Mouse (Mus musculus) frontal cortex, adult 2 months (tissue): ENCODE data around the gene Prl3d1. TPM values are rescaled to one million over a fixed set of nuclear protein-coding genes. Genes with fewer than 3 reads are reported as not detected.
"Not testable (repeated sequence)": the region's sequence is repeated elsewhere in the genome, so short reads cannot be mapped to it uniquely, and the experiment has no call there.

ENCODE experiments used
- DNase-seq, 2 experiments: peaks; one replicate each; pipeline ENCODE4 v3.0.0; 2022; ENCODE audit warnings: low spot score in 1 of 2; ENCODE audit errors: extremely low spot score in 1 of 2
- polyA plus RNA-seq: library from polyadenylated mRNA; depleted of rRNA; stranded (reverse); fragments of >200 nt; gene quantifications from 2 replicates; pipeline ENCODE4 v1.2.3, GENCODE M21; 2012; rRNA removed

Prl3d1 gene
- polyA plus RNA-seq = 0.18 and 1.1 TPM in 2 replicates

- DNase-seq = not testable (repeated sequence)
These were observed at the start of gene Prl3d1 for GRCm38 (mm10) chr13:27093890-27094289. Gene Prl3d1, plus strand, starts transcription at chr13:27094190.

GRCm38 (mm10) chr13:27057270-27057669, 36.7 kb upstream of the Prl3d1 start, which contains the start of gene Prl:
Gene Prl, plus strand, starts transcription at chr13:27057570.
- no peak for DNase-seq

DNA sequence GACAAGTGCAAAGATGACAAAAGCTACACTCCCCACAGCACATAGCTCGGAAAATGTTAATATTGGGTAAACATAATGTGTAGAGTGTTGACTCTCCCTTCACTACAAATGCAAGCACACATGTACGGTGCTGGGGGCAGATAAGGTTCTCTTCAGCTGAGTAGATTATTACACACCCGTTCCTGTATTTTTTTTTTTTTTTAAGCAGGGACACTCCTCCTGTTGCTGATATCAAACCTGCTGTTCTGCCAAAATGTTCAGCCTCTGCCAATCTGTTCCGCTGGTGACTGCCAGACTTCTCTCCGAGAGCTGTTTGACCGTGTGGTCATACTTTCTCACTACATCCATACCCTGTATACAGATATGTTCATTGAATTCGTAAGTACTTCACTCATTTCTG, 34.8 kb upstream of the Prl3d1 start:
- DNase-seq = peak in 1 of 2 experiments; percentile 8

DNA sequence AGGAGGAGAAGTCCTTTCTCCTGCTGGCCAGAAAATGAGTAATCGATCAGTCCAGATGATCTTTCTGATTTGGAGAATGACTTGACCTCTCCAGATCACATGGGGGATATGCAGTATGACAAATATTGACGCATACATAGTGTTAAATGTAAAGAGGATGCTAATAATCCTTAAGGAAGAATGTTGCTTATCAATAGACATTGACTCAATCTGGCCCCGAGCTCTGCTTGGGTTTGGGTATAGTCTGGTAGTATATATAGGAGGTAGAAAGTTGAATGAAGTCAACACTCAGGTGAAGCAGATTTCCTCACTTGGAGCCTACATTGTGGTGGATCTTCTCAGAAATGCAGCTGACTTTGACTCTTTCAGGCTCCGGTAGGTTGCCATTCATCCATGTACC, 27.4 kb downstream of the Prl3d1 start, which contains the start of gene Prl3d2:
Gene Prl3d2 (plus strand): TSS at position 301 of the 400 bp plus-strand sequence.
- not testable (repeated sequence) for DNase-seq

GRCm38 (mm10) chr13:27148264-27148663, 54.3 kb downstream of the Prl3d1 start:
- DNase-seq = no peak

Other genes starting within 250 kb of the Prl3d1 start
- 0.34 TPM in 1 of 2 replicates, not detected in the other for gene Prl, start 36.6 kb upstream of the Prl3d1 start, polyA plus RNA-seq
- gene Prl3d2, start 27.5 kb downstream of the Prl3d1 start, polyA plus RNA-seq = not detected in 2 replicates
- not detected in 2 replicates for gene Prl3d3, start 62.6 kb downstream of the Prl3d1 start, polyA plus RNA-seq
- not detected in 2 replicates for gene Prl3c1, start 102.5 kb downstream of the Prl3d1 start, polyA plus RNA-seq
- gene Prl3b1, start 147.7 kb downstream of the Prl3d1 start, polyA plus RNA-seq = 25.7 and 68.4 TPM in 2 replicates
- not detected in 2 replicates for gene Prl3a1, start 165.2 kb downstream of the Prl3d1 start, polyA plus RNA-seq
- 0.28 and 0.63 TPM in 2 replicates for gene Prl6a1, start 218.4 kb downstream of the Prl3d1 start, polyA plus RNA-seq